Mouse (Mus musculus) right cerebral cortex, postnatal 36 days (tissue): ENCODE data around the gene Gm48552.

Experiments
- DNase-seq, 2 experiments: peaks; one replicate each; pipeline ENCODE4 v3.0.0; 2022; ENCODE audit warnings: low spot score in 2 of 2, mixed read lengths in 1 of 2

Gm48552 gene

DNA sequence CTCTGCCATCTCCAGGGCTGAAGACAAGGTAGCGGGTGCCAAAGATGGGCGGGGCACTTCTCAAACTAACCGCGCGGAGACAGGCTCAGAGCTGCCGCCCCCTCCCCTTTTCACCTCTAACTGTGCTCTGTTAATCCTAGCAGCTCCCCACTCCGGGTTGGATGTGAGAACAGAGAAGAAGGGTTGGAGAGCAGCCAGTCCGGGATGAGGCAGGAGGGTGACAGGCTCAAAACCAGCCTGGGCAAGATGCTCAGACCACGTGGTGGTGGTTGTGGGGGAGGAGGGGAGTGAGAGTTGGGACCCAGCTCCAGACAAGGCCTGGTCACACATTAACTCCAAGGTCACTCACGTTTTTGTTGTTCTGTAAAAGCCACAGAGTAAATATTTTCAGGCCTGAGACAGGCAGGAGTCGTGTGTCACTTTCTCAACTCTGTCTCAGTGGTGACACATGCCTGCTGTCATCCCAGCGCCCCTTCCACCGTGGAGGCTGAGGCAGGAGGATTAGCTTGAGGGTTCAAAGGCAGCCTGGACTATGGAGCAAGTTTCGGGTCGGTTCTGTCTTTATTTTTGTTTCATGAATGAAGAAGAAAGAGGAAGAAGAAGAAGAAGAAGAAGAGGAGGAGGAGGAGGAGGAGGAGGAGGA is 42.8 kb downstream of the Gm48552 start:
- no peak for DNase-seq

DNA sequence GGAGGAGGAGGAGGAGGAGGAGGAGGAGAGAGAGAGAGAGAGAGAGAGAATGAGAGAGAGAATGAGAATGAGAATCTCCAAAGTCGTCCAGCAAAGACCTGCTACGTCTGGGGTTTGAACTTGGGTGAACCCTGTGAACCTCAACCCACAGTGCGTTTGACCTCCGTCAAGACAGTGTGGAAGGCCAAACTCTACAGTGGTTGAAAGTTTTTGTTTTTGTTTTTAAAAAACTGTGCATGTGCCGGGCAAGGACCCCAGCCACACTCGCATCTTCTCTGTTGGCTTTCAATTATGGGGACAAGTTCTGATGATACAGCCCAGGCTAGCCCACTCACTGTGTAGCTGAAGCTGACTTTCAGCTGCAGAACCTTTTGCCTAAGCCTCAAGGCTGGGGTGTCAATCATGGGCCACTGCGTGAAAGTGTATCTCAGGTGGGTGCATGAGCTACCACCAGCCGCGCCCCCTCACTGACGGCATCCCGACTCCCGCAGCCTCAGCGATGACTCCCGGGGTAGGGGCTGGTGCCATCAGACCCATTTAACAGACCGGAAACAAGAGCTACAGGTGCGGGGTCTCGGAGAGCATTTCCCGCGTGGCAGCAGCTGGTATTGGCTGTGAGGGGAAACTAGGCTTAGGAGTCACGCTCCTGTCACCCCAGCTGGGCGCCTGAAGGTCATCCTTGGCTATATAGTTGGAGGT is 43.5 kb downstream of the Gm48552 start:
- DNase-seq: no peak

DNA sequence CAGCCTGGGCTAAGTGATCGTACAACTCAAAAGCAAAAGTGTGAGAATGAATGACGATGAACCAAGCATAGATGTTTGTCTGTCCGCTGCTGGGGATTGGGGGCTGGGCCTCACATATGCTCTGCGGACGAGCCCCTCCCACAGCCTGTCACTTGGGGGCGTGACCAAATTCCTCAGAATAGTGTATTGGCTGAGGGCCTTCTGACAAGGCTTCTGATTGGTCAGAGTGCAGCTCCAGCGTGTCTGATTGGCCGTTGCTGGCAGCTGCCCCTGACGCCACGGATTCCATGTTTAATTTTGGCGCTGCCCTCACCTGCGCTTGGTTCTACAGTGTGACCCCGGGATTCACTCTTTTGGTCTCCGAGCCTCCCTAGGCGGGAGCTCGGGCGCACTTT is 44.1 kb downstream of the Gm48552 start:
- peak; percentile 92 to 96 for DNase-seq

DNA sequence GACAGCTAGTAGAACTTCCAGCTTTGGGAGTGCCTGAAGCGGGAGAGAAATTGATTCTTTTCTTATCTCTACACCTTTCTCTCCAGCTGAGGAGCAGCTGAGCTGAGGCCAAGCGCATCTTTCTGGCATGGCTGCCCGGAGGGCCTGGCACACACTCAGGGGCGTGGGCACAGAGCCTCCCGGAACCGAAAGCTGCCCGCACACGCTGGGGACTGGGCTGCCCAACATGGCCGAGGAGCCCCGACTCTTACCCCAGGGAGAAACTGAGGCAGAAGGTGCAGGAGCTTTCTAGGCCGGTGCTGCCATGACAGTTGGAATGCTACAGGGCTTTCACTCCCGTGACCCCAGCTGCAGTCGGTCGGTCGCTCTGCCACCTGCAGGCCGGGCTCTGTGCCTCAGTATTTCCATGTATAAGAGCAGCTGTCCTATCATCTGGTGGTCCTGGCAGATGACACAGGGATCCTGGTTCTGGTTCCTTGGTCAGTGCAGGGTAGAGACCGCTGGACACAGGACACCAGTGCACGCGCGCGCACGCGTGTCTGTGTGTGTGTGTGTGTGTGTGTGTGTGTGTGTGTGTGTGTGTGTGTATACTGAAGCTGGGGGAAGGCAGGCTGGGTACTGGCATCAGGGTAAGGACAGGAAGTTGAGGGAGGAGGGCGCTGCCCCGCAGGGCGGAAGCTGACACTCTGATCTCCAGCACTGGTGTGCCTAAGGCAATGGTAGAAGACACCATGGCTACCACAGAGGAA is 44.9 kb downstream of the Gm48552 start:
- DNase-seq: no peak

DNA sequence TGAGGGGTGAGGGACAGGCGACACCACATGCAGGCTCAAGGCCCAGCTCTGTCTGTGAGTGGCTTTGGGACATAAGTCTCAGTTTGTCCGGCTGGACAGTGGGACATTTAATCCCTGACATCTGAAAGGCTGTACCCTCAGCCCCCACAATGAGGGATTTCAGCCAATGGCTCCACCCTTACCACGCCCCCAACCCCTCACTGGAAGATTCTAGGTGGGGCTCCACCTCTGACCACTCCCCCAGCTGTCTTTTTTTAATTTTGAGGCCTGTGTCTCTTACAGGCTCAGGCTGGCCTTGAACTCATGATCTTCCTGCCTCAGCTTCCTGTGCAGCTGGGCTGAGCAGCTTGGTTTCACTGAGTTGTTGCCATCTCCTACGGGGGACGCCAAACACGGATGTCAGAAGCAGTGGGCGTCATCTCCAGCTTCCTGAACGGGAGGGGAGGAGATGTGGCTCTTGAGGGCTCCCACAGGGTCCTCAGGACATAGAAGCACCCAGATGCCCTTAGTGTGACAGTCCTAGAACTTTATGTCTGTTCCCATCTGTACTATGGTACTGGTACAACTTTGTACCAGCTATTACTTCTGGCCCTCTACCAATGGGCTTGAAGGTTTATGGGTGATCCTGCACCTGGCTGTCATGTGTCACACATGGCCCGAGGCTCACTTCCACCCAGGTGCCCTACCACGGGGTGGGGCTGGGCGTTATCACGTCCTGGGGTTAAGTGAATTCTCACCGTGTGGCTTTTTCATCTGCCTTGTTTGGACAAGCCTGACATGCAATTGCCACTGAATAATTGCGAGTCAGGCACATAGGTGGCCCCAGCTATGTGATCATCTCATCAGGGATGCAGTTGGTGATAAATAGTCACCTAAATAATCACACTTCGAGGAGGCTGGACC is 45.8 kb downstream of the Gm48552 start:
- no peak for DNase-seq

DNA sequence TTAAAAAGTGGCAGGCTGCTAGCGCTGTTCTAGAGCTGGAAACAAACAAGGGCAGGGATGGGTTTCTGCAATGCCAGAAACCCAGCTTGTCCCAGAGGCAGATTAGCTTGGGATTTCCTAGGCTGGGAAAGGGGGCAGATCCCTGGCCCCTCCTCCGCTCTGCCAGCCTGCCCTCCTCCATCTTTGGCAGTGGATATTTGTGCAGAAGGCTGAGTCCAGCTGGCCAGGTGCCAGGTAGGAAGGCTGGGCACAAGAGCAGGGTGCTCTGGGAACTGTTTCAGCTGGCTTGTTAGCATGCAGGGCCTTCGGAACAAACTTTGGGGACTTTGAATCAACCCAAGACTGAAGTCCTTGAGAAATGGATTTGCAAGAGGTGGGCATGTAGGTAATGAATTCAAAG is 46.6 kb downstream of the Gm48552 start:
- DNase-seq: peak; percentile 67 to 72
